Mouse (Mus musculus) left cerebral cortex, adult 2 months (tissue): ENCODE measurements around the gene Junb. TPM values are rescaled to one million over a fixed set of nuclear protein-coding genes. Genes with fewer than 3 reads are reported as not detected.

ENCODE experiments used
- DNase-seq, 2 experiments: peaks; one replicate each; pipeline ENCODE4 v3.0.0; 2021 to 2022; ENCODE audit warnings: low spot score in 2 of 2, mixed read lengths in 1 of 2; ENCODE audit errors: extremely low spot score in 1 of 2
- H3K27ac ChIP-seq: fragments of 200-600 bp; 2 replicates; pipeline ENCODE4 v1.8.1; 2022
- H3K4me3 ChIP-seq: fragments of 200-600 bp; 2 replicates; pipeline ENCODE4 v1.8.1; 2022
- CTCF ChIP-seq: fragments of 200-600 bp; IDR thresholded peaks from 2 replicates; pipeline ENCODE4 v1.8.1; 2022; ENCODE audit warnings: antibody characterized with exemption, mild to moderate bottlenecking, moderate library complexity
- intact Hi-C: fragments of 180-260 bp; cut with DNase I; formaldehyde crosslinking; loops from one replicate; pipeline ENCODE4 v1.15.1; 2025
- total RNA-seq, 2 experiments: library from RNA; stranded (reverse); gene quantifications; 2 replicates each; pipeline ENCODE4 v1.2.3; 2021

Gene Junb
- total RNA-seq, 2 experiments from 2014 or later = 99.5 to 145 TPM

DNA sequence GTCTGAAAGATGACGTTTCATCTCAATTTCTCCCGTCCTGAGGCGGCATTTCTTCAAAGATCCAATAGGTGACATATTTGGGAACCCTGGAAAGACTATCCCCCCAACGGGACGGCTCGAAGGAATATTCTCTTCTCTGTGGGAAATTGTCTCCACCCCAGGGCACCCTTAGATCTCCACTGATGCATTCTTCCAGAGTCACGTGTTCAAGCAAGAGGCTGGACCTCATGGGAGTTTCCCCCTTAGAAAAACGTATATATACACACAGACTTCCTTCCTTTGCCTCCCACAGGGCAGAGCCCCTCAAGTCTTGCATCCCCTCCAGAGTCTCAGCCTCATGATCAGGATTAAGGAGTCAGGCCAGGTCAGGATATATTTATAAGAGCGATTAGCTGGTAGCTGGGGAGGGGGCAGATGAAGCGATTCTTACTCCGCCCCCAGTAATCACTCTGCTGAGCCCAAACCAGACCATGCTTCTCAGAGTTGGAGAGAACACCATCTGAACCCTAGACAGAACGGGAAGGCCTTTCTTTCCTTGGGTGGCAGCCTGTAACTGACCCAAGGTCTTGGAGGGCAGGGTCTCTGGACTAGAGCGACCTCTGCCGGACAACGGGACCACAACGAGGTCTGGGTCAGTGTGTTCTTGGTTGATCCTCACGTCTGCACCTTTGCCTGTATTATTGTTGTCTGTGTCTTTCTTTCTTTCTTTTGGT is 31.8 kb downstream of the Junb start, which contains the start of gene Rtbdn:
Gene Rtbdn (plus strand): TSS at position 464 of the 713 bp plus-strand sequence.
- Histone ChIP-seq H3K4me3 (peak within 1 kb of the TSS; percentile 71), H3K27ac (peak within 1 kb of the TSS; percentile 83; the same call in 1 of the 2 replicates)
- no peak for DNase-seq
- intact Hi-C loops = no loop called here
- TF ChIP-seq CTCF = peak; percentile 29

DNA sequence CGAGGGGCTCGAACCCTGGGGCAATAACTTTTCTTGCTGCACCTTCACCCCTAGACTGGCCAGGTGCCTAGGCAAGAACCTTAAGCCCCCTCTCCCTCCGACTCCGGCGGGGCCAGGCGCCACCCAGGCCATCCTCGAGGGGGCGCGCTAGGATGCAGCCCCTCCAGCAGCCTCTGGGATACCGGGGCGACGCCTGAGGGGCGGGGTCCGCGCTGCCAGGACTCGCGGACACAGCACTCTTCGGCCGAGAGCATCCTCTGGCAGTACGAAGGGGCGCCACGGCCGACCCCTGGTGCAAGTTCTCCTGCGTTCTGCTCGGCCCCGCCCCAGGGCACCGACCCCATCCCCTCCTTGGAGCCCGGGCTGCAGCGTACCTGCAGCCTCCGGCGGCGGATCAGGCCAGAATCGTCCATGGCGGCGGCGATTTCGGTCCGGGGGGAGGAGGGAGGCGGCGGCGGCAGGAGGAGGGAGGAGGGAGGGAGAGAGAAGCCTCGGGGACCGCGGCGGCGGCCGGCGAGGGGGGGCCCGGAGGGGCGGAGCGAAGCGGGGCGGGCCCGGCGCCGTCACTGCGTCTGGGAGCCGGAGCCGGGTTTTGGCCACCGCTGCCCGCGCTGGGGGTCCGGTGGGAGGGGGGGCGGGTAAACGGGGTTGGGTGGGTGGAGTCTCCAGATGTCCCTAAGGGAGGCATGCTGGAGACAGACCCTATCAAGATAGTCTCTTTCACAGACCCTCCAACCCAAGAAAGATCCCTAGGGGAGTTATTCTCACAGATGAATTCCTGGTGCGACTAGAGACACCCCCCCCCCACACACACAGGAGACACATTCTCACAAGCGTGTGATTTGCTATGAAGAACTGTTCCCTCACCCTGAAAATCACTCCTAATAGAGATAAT is 32.6 kb downstream of the Junb start:
- H3K4me3 ChIP-seq = peak overlapping the region; percentile 71
- intact Hi-C loops = no loop called here
- H3K27ac ChIP-seq = peak overlapping the region; percentile 83; the same call in 1 of the 2 replicates
- TF ChIP-seq CTCF = peak; percentile 59
- peak in 1 of 2 experiments; percentile 51 for DNase-seq

DNA sequence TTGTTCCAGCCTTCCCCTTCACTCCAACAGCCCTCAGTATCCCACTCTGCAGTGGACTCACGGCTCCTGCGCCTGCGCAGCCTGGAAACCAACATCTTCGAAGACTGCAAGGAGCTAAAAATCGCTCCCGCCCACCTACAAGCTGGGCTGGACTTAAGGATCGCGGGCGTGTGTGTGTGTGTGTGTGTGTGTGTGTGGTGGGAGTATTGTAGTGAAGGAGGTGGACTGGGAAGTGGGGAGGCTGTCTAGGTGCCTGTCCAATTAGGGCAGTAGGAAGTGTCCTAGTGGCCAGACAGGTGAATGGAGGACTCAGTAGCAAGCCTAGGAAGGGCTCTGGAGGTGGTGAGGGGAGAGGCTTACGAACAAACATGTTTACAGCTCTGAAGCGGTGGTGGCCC is 33.3 kb downstream of the Junb start:
- intact Hi-C loops = no loop called here
- H3K27ac ChIP-seq = peak overlapping the region; percentile 83

DNA sequence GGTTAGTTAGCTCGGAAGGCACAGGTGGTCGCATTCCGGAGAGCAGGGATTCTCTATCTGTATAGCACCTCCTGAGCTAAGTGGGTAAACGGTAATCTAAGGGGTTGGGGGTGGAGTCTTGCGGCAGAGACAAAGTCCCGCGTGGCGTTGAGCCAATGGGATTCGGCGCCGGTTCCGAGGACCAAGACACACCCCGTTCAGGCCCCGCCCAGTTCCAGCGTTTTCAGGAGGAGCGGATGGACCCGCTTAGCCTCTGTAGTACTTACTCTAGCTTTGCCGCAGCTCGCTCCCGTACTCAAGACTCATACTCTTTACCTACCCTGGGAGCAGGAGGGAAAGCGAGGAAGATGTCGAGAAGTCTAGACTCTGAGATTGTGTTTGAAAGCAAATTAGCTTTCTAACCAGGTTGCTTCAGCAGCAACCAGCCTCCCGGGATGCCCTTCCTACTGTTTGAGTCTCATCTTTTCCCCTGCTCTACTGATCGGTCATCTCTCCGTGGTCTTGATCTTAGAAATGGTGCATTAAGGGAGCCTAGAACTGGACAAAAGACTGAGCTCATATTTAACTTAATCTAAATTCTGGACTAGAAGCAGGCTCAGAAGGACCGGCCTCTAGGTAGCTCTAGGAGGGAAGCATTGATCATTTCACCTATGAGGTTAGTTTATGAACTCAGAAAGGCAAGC is 33.9 kb downstream of the Junb start:
- Histone ChIP-seq H3K27ac (peak overlapping the region; percentile 8), H3K4me3 (peak overlapping the region; percentile 35)
- intact Hi-C loops = no loop called here
- peak; percentile 70 to 78 for DNase-seq
- TF ChIP-seq CTCF = no peak

More for the DNA sequence above, 33.3 kb downstream of the Junb start:
- no peak for TF ChIP-seq CTCF
- peak; percentile 69 to 78 for DNase-seq
- peak overlapping the region; percentile 71 for H3K4me3 ChIP-seq

GRCm38 (mm10) chr8:84943699-84944098 is 34.8 kb downstream of the Junb start:
- Histone ChIP-seq H3K4me3 (no peak overlapping the region), H3K27ac (no peak overlapping the region)
- DNase-seq = no peak
- intact Hi-C loops = no loop called here
- TF ChIP-seq CTCF = no peak

DNA sequence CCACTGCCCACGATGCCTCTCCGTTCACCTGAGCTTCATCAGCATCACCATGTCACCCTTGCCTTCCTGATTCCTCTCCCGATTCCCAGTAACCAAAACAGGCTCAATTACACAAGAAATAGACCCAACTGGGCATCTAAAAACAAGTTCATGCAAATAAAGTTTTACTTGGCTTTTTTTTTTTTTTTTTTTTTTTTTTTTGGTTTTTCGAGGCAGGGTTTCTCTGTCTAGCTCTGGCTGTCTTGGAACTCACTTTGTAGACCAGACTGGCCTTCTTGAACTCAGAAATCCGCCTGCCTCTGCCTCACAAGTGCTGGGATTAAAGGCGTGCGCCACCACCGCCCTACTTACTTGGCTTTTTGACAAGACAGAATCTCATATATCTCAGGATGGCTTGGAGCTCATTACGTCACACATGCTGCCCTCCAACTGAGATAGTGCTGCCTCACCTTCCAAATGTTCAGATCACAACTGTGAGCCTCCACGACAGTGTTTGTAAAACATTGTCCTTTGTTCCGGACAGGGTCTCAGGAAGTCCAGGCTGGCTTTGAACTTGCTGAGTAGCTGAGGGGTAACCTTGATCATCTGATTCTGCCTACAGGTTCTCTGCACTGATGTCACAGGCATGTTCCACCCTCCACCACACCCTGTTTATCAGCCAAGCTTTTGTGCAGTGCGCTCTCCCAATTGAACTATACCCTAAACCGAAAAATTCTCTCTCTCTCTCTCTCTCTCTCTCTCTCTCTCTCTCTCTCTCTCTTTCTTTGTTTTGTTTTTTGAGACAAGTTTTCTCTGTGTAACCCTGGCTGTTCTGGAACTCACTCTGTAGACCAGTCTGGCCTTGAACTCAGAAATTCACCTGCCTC is 40.7 kb downstream of the Junb start:
- intact Hi-C loops = no loop called here
- no peak for TF ChIP-seq CTCF
- DNase-seq = no peak
- peak overlapping the region; percentile 89 for H3K4me3 ChIP-seq
- H3K27ac ChIP-seq = no peak overlapping the region

GRCm38 (mm10) chr8:84936962-84937546 is 41.5 kb downstream of the Junb start, which contains the start of gene Mast1:
Gene Mast1 (minus strand): TSS chr8:84937359.
- DNase-seq = peak; percentile 81 to 84
- peak; percentile 85 for TF ChIP-seq CTCF
- peak within 1 kb of the TSS; percentile 91 for H3K27ac ChIP-seq
- H3K4me3 ChIP-seq = peak within 1 kb of the TSS; percentile 89
- intact Hi-C loops = no loop called here

- no peak for DNase-seq
- Histone ChIP-seq H3K4me3 (peak overlapping the region; percentile 89), H3K27ac (peak overlapping the region; percentile 91)
- intact Hi-C loops = no loop called here
- no peak for TF ChIP-seq CTCF
Measured at GRCm38 (mm10) chr8:84936041-84936961, 42.2 kb downstream of the Junb start.

DNA sequence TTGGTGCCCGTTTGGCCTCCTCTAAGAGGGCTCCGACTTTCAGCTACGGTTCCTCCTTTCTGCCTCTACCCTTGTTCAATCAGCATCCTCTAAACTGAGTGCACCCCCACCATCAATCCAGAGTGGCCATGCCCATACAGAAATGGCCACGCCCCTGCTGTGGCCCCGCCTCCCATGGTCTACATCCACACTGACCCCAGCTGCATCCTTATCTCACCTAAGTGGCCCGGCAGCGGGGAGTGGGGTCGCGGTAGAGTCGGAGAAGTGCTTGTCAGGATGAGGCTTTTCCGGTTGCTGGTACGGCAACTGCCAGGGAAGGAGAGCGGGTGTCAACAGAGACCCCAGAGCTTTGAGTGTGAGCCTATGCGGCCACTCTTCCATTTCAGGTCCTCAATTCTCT is 43.0 kb downstream of the Junb start:
- intact Hi-C loops = no loop called here
- Histone ChIP-seq H3K4me3 (peak overlapping the region; percentile 89), H3K27ac (peak overlapping the region; percentile 40)
- TF ChIP-seq CTCF = no peak
- DNase-seq = no peak
